Mouse (Mus musculus): ENCODE measurements around the gene Nrf1. TPM values are rescaled to one million over a fixed set of nuclear protein-coding genes. Genes with fewer than 3 reads are reported as not detected.

Gene Nrf1
- 59.9 and 62.5 TPM in 2 replicates for polyA plus RNA-seq (2015; fragmentation: Nextera tagmentation; extraction: Ambion mirVana)

DNA sequence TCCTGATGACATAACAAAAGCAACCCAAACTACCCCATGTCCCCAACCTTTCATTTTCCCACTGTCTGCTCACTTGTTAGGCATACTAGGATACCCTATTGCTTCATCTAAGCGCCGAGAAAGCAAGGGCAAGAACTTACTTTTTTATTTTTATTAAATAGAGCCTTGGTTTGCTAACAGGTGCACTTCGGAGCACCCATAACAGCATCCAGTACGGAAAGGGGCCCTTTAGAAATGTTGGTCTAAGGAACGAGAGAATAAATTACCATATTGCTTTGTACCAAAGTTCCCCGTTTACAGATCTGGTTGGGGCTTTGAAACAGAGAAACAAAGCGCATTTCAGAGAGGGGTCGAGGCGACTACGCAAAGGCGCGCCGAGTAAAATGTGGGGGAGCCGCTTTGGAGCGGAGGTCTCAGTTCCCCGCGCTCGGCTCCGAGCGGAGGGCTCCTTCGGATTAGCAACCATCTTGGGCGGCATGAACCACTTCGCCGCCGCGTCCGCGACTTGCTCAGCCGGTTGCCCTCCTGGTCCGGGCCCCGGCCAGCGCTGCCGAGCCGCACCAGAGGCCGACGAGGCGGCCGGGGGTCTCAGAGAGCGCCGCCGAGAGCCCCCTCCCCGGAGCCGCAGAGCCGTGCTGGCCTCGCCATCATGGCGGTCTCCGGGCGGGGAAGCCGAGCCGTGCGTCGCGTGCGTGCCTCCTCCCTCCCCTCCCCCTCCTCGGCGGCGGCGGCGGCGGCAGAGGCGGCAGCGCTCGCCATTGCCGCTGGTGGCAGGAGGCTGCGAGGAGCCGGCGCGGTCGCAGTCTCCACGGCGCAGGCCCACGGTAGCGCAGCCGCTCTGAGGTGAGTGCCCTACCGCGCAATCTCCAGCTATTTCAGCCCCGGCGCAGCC is at the start of gene Nrf1:
Nrf1 (plus strand) TSS at position 718 of the 892 bp plus-strand sequence.
- peak within 1 kb of the TSS; percentile 99 for H3K4me3 ChIP-seq
- under 1% methylated on average over 66 of the region's 78 CpGs for WGBS
- no peaks in the 10 kb centered on the region for H3K36me3 ChIP-seq
- no peaks in the 10 kb centered on the region for H3K27me3 ChIP-seq
- ATAC-seq (ENCODE audit: borderline replicate concordance, extremely low read depth, low FRiP score, low TSS enrichment): peak; percentile 96
- peaks cover 20% of the 10 kb centered on the region for H3K4me1 ChIP-seq
- peak within 1 kb of the TSS; percentile 100 for H3K27ac ChIP-seq
- peak within 1 kb of the TSS; percentile 68 for H3K4me2 ChIP-seq
- peak within 1 kb of the TSS; percentile 99 for H3K9ac ChIP-seq
- H3K9me3 ChIP-seq: no peaks in the 10 kb centered on the region

DNA sequence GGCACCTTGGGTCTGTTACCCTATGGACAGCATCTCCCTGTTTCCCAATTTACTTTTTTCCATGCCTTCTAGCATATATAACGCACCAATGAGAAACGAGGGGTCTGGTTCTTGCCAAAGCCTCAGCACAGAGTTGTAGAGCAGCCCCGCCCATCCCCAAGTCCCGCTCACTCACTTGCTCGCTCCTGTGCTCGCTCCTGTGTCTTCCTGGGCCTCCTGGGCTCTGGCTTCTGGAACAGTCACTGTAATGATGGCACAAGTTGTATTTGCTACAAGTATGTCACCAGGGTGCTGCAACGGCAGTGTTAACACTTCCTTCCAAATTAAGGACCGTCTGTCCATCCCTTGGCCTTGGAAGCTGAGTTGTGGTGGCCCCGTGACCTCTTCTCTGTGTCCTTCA is 49.6 kb upstream of the Nrf1 start:
- no peak overlapping the region for H3K27ac ChIP-seq
- no peaks in the 10 kb centered on the region for H3K4me1 ChIP-seq
- no peak overlapping the region for H3K4me2 ChIP-seq
- no peaks in the 10 kb centered on the region for H3K36me3 ChIP-seq
- no peaks in the 10 kb centered on the region for H3K9me3 ChIP-seq
- no peak overlapping the region for H3K9ac ChIP-seq
- H3K27me3 ChIP-seq: no peaks in the 10 kb centered on the region
- WGBS: 67% methylated on average over 9 of the region's 9 CpGs
- ATAC-seq (ENCODE audit: borderline replicate concordance, extremely low read depth, low FRiP score, low TSS enrichment): no peak
- H3K4me3 ChIP-seq: no peak overlapping the region

DNA sequence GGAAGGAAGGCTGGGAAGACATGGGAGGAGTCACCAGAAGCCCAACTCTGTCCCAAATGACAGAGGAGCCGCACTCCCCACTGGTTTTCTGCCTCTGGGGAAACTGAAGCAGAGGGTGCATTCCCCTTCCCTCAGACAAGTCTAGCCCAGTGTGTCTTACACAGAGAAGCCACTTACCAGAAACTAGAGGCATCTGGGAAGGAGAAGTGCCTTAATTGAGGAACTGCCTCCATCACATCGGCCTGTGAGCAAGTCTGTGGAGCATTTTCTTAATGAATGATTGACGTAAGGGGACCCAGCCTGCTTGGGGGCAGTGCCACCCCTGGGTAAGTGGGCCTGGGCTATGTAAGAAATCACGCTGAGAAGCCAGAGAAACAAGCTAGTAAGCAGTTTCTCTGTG is 49.0 kb upstream of the Nrf1 start:
- 59% methylated on average over 4 of the region's 4 CpGs for WGBS

DNA sequence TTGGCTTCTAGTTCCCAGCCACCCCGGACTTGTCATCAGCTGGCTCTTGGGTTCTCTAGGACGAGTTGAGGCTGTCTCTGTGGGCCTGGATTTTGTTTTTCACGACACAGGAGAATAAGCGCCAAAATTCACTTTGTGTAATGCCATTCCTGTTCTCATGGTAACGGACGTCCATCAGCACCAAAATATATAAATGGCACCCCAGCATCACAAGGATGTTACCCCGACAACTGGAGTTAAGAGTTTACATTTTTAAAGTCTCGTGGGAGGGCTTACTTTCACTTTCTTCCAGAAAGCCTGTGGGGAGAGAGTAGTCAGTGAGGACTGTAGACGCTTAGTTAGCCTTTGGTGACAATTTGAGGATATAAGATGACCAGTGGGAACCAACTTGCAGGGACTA is 45.2 kb upstream of the Nrf1 start:
- Histone ChIP-seq H3K27me3 (no peaks in the 10 kb centered on the region), H3K27ac (no peak overlapping the region), H3K4me2 (no peak overlapping the region), H3K9ac (no peak overlapping the region), H3K36me3 (no peaks in the 10 kb centered on the region), H3K9me3 (no peaks in the 10 kb centered on the region), H3K4me3 (no peak overlapping the region), H3K4me1 (no peaks in the 10 kb centered on the region)
- ATAC-seq (ENCODE audit: borderline replicate concordance, extremely low read depth, low FRiP score, low TSS enrichment): no peak
- WGBS: 66% methylated on average over 9 of the region's 9 CpGs

More for the DNA sequence above, 49.0 kb upstream of the Nrf1 start:
- H3K27me3 ChIP-seq: no peaks in the 10 kb centered on the region
- no peaks in the 10 kb centered on the region for H3K4me1 ChIP-seq
- no peak overlapping the region for H3K4me3 ChIP-seq
- no peaks in the 10 kb centered on the region for H3K36me3 ChIP-seq
- no peak overlapping the region for H3K27ac ChIP-seq
- H3K9ac ChIP-seq: no peak overlapping the region
- no peaks in the 10 kb centered on the region for H3K9me3 ChIP-seq
- no peak overlapping the region for H3K4me2 ChIP-seq
- no peak for ATAC-seq (ENCODE audit: borderline replicate concordance, extremely low read depth, low FRiP score, low TSS enrichment)

DNA sequence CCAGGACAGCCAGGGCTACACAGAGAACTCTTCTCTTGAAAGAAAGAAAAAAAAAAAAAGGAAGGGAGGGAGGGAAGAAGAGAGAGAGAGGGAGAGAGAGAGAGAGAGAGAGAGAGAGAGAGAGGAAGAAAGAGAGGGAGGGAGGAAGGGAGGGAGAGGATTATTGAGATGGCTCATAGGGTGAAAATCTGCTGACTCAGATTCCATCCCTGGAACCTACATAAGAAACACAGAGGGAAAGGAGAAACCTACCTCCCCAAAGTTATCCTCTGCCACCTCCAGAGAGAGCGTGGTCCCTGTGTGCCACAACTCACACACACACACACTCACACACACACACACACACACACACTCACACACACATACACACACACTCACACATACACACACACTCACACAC is 41.9 kb upstream of the Nrf1 start:
- Histone ChIP-seq H3K27me3 (no peaks in the 10 kb centered on the region), H3K36me3 (no peaks in the 10 kb centered on the region), H3K4me3 (no peak overlapping the region), H3K27ac (no peak overlapping the region), H3K4me1 (no peaks in the 10 kb centered on the region), H3K4me2 (no peak overlapping the region), H3K9ac (no peak overlapping the region), H3K9me3 (no peaks in the 10 kb centered on the region)
- WGBS: 100% methylated on average over 1 of the region's 1 CpGs
- ATAC-seq (ENCODE audit: borderline replicate concordance, extremely low read depth, low FRiP score, low TSS enrichment): no peak

DNA sequence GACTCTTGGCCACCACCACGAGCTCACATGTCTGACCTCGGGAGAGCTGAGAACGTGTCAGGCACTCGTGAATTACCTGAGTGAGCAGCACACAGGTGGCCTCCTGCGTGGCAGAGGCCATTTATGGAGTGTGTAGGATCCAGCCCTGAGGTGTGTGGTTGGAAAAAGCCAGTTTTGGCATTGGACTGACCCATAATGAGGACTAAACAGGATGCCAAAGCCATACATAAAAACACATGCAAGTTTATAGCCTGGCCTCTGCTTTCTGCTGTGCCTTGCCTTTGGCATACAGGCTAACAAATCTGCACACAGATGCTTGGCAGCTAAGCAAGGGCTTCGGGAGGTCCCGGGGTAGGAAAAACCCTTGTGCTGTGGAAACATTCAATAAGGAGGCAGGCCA is 38.6 kb upstream of the Nrf1 start:
- Histone ChIP-seq H3K4me2 (no peak overlapping the region), H3K27ac (no peak overlapping the region), H3K36me3 (no peaks in the 10 kb centered on the region), H3K4me3 (no peak overlapping the region), H3K9ac (no peak overlapping the region), H3K9me3 (no peaks in the 10 kb centered on the region), H3K4me1 (no peaks in the 10 kb centered on the region), H3K27me3 (no peaks in the 10 kb centered on the region)
- 72% methylated on average over 7 of the region's 7 CpGs for WGBS
- no peak for ATAC-seq (ENCODE audit: borderline replicate concordance, extremely low read depth, low FRiP score, low TSS enrichment)

DNA sequence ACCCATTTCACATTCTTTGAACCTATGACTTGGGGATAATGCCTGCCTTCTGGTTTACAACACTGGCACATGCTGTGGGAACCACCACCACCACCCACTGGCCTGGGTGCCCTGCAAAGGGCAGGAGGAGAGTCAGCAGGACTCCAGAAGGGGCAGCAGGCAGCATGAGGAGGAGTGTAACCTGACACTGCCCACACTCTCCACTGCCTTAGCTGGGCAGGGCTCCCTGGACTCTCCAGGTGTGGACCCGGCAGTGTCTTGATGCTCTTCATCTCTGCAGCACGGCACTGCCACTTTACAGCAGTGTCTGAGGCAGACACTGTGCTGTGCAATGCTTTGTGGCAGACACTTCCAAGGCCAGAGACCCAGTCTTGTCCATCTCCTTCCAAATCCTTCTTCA is 34.3 kb upstream of the Nrf1 start:
- H3K4me2 ChIP-seq: no peak overlapping the region

DNA sequence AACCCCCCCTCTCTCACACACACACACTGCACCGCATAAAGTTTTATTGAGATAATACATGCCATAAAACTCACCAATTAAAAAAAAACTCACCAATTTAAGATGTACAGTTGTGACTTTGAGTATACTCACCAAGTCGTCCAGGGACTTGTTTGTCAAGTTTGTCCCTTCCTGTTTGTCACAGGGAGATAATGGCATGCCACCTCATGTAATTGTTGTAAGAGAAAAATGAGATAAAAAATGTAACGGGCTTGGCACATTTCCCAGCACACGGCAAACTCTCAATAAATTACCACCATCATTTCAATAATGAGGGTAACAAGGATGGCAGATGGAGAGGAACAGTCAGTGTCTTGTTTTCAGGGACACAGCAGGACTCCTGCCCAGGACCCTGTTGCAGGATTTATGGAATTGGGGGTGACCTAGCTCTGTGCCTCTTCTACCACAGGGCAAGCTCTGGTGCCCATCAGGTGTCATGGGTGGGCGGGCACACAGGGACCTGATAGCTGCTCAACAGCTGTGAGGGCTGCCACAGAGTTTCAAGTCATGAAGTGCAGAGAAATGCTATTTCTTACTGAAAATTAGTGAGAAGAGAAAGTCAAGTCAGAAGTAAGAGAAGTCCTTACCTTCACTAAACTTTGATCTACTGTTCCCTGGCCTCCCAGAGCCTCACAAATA is 33.5 kb upstream of the Nrf1 start:
- Histone ChIP-seq H3K4me2 (no peak overlapping the region), H3K27me3 (no peaks in the 10 kb centered on the region)

More for the DNA sequence above, 34.3 kb upstream of the Nrf1 start:
- no peaks in the 10 kb centered on the region for H3K36me3 ChIP-seq
- no peaks in the 10 kb centered on the region for H3K9me3 ChIP-seq
- ATAC-seq (ENCODE audit: borderline replicate concordance, extremely low read depth, low FRiP score, low TSS enrichment): no peak
- 19% methylated on average over 2 of the region's 2 CpGs for WGBS
- H3K4me3 ChIP-seq: no peak overlapping the region
- no peak overlapping the region for H3K27ac ChIP-seq
- no peaks in the 10 kb centered on the region for H3K4me1 ChIP-seq
- no peak overlapping the region for H3K9ac ChIP-seq
- H3K27me3 ChIP-seq: no peaks in the 10 kb centered on the region

DNA sequence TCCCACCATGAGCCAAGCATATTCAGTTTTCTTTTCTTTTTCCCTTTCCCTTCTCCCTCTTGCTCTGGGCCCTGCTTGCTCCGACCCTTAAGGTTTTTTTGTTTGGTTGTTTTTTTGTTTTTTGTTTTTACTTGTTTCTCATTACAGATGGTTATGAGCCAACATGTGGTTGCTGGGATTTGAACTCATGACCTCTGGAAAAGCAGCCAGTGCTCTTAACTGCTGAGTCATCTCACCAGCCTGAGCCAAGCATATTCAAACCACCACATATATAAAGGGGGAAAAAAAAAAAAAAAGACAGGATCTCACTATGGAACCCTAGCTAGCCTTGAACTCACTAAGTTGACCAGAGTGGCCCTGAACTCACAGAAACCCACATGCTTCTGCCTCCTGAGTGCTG is 26.5 kb upstream of the Nrf1 start:
- no peak for ATAC-seq (ENCODE audit: borderline replicate concordance, extremely low read depth, low FRiP score, low TSS enrichment)
- Histone ChIP-seq H3K4me3 (no peak overlapping the region), H3K4me1 (no peaks in the 10 kb centered on the region), H3K36me3 (no peaks in the 10 kb centered on the region), H3K4me2 (no peak overlapping the region), H3K9ac (no peak overlapping the region), H3K27me3 (no peaks in the 10 kb centered on the region), H3K27ac (no peak overlapping the region), H3K9me3 (no peaks in the 10 kb centered on the region)
- 87% methylated on average over 1 of the region's 1 CpGs for WGBS

More for the DNA sequence above, 33.5 kb upstream of the Nrf1 start:
- no peaks in the 10 kb centered on the region for H3K9me3 ChIP-seq
- no peak for ATAC-seq (ENCODE audit: borderline replicate concordance, extremely low read depth, low FRiP score, low TSS enrichment)
- WGBS: 55% methylated on average over 5 of the region's 5 CpGs
- H3K27ac ChIP-seq: no peak overlapping the region
- H3K4me1 ChIP-seq: no peaks in the 10 kb centered on the region
- H3K36me3 ChIP-seq: no peaks in the 10 kb centered on the region
- H3K4me3 ChIP-seq: no peak overlapping the region
- H3K9ac ChIP-seq: no peak overlapping the region

DNA sequence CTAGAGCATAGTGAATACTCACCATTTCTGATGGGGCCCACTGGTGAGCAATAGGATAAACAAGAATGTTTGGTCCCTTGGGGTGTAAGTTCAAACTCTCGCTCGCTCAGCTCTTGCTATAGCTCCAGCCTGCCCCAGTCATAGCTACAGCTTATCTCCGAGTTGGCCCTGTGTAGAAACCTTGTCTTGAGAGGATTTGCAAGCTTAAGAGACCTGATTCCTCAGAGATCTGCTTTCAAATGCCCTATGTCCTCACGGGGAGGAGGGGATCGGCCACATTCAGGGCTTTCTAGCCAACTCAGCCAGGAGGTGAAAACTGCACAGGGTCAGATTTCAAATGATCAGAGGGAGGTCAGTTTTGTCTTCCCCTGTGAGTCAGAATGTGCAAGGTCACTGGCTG is 26.1 kb upstream of the Nrf1 start:
- 64% methylated on average over 5 of the region's 5 CpGs for WGBS
- Histone ChIP-seq H3K9me3 (no peaks in the 10 kb centered on the region), H3K4me1 (no peaks in the 10 kb centered on the region), H3K4me2 (no peak overlapping the region), H3K4me3 (no peak overlapping the region), H3K9ac (no peak overlapping the region), H3K36me3 (no peaks in the 10 kb centered on the region), H3K27me3 (no peaks in the 10 kb centered on the region), H3K27ac (no peak overlapping the region)
- no peak for ATAC-seq (ENCODE audit: borderline replicate concordance, extremely low read depth, low FRiP score, low TSS enrichment)

DNA sequence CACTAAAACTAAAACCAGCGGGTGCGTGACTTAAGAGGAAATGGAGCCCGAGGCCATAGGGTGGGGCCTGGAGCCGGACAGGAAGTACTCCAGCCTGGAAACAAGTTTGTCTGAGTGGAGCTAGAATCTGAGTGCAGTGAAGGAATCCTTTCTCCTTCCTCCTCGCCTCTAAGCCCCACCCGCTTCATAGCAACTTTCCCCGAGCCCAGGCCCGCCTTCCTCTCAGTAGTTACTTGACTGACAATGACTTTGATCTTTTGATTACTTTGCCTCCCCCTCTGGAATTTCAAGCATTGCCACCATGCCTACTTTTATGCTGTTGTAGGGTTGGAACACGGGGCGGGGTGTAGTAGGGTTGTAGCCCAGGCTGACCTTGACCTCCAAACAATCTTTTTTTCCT is 21.0 kb upstream of the Nrf1 start:
- H3K27ac ChIP-seq: peak overlapping the region; percentile 41

DNA sequence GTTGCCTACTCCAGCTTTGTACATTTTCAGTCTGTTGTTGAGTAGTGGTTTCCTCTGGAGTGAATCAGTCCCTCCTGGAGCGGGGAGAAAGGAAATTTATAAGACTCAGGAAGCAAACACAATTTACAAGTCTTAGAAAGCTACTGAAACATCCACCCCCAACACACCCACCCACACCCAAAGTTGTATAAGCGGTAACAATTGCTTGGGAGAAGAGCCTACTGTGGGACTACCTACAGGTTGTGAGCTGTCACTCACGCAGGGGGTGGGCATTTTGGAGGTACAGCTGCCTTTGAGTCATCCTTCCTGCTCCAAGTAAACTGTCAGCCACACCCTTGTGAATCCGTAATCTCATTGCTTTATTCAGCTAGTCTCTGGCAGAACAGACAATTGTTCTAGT is 19.4 kb upstream of the Nrf1 start:
- H3K36me3 ChIP-seq: no peaks in the 10 kb centered on the region
- 75% methylated on average over 4 of the region's 4 CpGs for WGBS
- H3K4me1 ChIP-seq: no peaks in the 10 kb centered on the region
- H3K27me3 ChIP-seq: no peaks in the 10 kb centered on the region
- no peak overlapping the region for H3K4me2 ChIP-seq
- ATAC-seq (ENCODE audit: borderline replicate concordance, extremely low read depth, low FRiP score, low TSS enrichment): no peak
- H3K9me3 ChIP-seq: no peaks in the 10 kb centered on the region
- no peak overlapping the region for H3K4me3 ChIP-seq
- H3K9ac ChIP-seq: no peak overlapping the region
- H3K27ac ChIP-seq: no peak overlapping the region

More for the DNA sequence above, 21.0 kb upstream of the Nrf1 start:
- Histone ChIP-seq H3K36me3 (no peaks in the 10 kb centered on the region), H3K27me3 (no peaks in the 10 kb centered on the region), H3K4me1 (no peaks in the 10 kb centered on the region), H3K9ac (no peak overlapping the region), H3K9me3 (no peaks in the 10 kb centered on the region), H3K4me3 (no peak overlapping the region), H3K4me2 (peak overlapping the region; percentile 23; the same call in 1 of the 2 replicates)
- peak; percentile 90 for ATAC-seq (ENCODE audit: borderline replicate concordance, extremely low read depth, low FRiP score, low TSS enrichment)
- 16% methylated on average over 10 of the region's 10 CpGs for WGBS

Data from lung, embryonic 15.5 days (tissue).